Mouse (Mus musculus): ENCODE measurements around the gene 9130213A22Rik. TPM values are rescaled to one million over a fixed set of nuclear protein-coding genes. Genes with fewer than 3 reads are reported as not detected.

The 9130213A22Rik gene
- total and polyA plus RNA-seq, 3 experiments = 0.08 to 0.26 TPM; not detected in 1

DNA sequence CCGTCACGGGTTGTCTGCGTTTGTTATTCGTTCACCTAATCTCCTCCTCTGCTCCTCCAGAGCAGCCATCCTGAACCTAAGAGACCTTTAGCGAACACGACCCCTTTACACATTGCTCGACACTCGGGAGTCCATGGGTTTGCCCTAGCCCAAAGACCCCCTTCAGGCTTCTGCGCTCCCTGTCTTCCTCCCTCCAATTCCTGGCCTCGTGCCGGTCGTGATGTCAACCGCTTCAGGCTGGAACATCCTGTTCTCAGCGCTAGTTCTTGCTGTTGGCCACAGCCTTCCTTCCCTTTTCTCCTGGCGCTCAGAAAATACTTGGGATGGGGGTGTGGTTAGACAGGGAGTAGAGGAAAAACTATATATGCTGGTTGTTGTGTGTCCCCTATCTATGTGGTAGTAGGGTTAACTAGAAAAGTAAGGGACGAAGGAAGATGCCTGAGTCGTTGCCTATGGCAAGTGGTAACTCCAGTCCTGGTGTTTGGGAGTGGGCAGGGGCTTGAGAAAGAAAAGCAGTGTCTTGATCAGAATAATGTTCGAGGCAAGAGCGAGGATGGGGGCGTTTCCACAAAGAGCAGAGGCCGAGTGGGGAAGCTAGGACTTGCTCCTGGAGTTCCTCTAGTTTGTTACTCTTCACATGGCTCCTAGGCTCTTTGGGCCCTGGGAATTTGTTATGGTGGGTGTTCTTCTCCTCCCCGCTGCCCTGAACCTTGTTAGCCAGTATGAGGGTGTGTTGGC, 23.0 kb downstream of the 9130213A22Rik start:
- H3K27me3 ChIP-seq (ENCODE audit: control insufficient read depth in 1 of 2, insufficient read depth in 2 of 2, low read length in 2 of 2) = no peaks in the 10 kb centered on the region
- peaks cover 0 to 12% of the 10 kb centered on the region in 2 experiments; a peak in 2 of 4 replicates for H3K36me3 ChIP-seq (ENCODE audit: control insufficient read depth in 1 of 2, insufficient read depth in 2 of 2, low read length in 2 of 2)
- peaks cover 17 to 21% of the 10 kb centered on the region in 2 experiments for H3K4me1 ChIP-seq (ENCODE audit: control insufficient read depth in 1 of 2, insufficient read depth in 2 of 2, low read length in 2 of 2)
- peak overlapping the region; percentile 63 to 86 for H3K4me3 ChIP-seq (ENCODE audit: control insufficient read depth in 1 of 2, insufficient read depth in 1 of 2, low read depth in 2 of 2, low read length in 2 of 2)
- H3K27ac ChIP-seq (ENCODE audit: control insufficient read depth, low read depth, low read length) = peak overlapping the region; percentile 70
- no peak for DNase-seq (ENCODE audit: low read depth, low spot score)
- peak overlapping the region; percentile 68 for H3K9ac ChIP-seq (ENCODE audit: control insufficient read depth, low read depth, low read length, poor library complexity, severe bottlenecking)
- TF ChIP-seq GABPA (IDR thresholded peaks at IDR 0.05; ENCODE audit: low read depth, low read length) (no peak), EP300 (IDR thresholded peaks at IDR 0.05; ENCODE audit: low read depth in 1 of 2, low read length in 2 of 2) (0 out of 4 replicates have a peak, but pooled peaks have one; percentile 11 to 16), RCOR1 (IDR thresholded peaks at IDR 0.05; ENCODE audit: low read depth, low read length) (peak; percentile 24; the same call in 1 of the 2 replicates), MAX (IDR thresholded peaks at IDR 0.05; ENCODE audit: low read length) (peak; percentile 44; the same call in 1 of the 2 replicates), ETS1 (IDR thresholded peaks at IDR 0.05; ENCODE audit: low read depth, low read length) (peak; percentile 28; the same call in 1 of the 2 replicates), CHD1 (IDR thresholded peaks at IDR 0.05; ENCODE audit: low read depth, low read length) (peak; percentile 88; the same call in 1 of the 2 replicates), MYC (IDR thresholded peaks at IDR 0.05; ENCODE audit: low read depth, low read length) (0 out of 2 replicates have a peak, but pooled peaks have one; percentile 31), NELFE (IDR thresholded peaks at IDR 0.05; ENCODE audit: low read depth, low read length) (no peak), USF1 (IDR thresholded peaks at IDR 0.05; ENCODE audit: low read depth, low read length) (0 out of 2 replicates have a peak, but pooled peaks have one; percentile 10), MAZ (IDR thresholded peaks at IDR 0.05; ENCODE audit: low read depth, low read length) (0 out of 2 replicates have a peak, but pooled peaks have one; percentile 13)
- no peaks in the 10 kb centered on the region for H3K9me3 ChIP-seq (replicated peaks; ENCODE audit: insufficient read depth, low read length)
- peaks cover 17% of the 10 kb centered on the region for H3K79me2 ChIP-seq (ENCODE audit: control insufficient read depth, insufficient read depth, low read length, poor library complexity)

- Histone ChIP-seq H3K9ac (ENCODE audit: control insufficient read depth, low read depth, low read length, poor library complexity, severe bottlenecking) (peak overlapping the region; percentile 68), H3K4me1 (ENCODE audit: control insufficient read depth in 1 of 2, insufficient read depth in 2 of 2, low read length in 2 of 2) (peaks cover 17 to 21% of the 10 kb centered on the region in 2 experiments), H3K79me2 (ENCODE audit: control insufficient read depth, insufficient read depth, low read length, poor library complexity) (peaks cover 17% of the 10 kb centered on the region), H3K9me3 (replicated peaks; ENCODE audit: insufficient read depth, low read length) (no peaks in the 10 kb centered on the region), H3K4me3 (ENCODE audit: control insufficient read depth in 1 of 2, insufficient read depth in 1 of 2, low read depth in 2 of 2, low read length in 2 of 2) (peak overlapping the region; percentile 63 to 86), H3K36me3 (ENCODE audit: control insufficient read depth in 1 of 2, insufficient read depth in 2 of 2, low read length in 2 of 2) (peaks cover 0 to 13% of the 10 kb centered on the region in 2 experiments; a peak in 2 of 4 replicates), H3K27me3 (ENCODE audit: control insufficient read depth in 1 of 2, insufficient read depth in 2 of 2, low read length in 2 of 2) (no peaks in the 10 kb centered on the region), H3K27ac (ENCODE audit: control insufficient read depth, low read depth, low read length) (peak overlapping the region; percentile 70)
- peak; percentile 98 for DNase-seq (ENCODE audit: low read depth, low spot score)
- TF ChIP-seq NELFE (IDR thresholded peaks at IDR 0.05; ENCODE audit: low read depth, low read length) = no peak
- peak; percentile 92 for TF ChIP-seq MYC (IDR thresholded peaks at IDR 0.05; ENCODE audit: low read depth, low read length)
- no peak for TF ChIP-seq GABPA (IDR thresholded peaks at IDR 0.05; ENCODE audit: low read depth, low read length)
- TF ChIP-seq E2F4 (IDR thresholded peaks at IDR 0.05; ENCODE audit: borderline replicate concordance, low read depth, low read length) = no peak
- no peak for TF ChIP-seq MEF2A (IDR thresholded peaks at IDR 0.05; ENCODE audit: extremely low read depth, insufficient replicate concordance, low read depth, low read length, poor library complexity, severe bottlenecking)
- TF ChIP-seq ZKSCAN1 (IDR thresholded peaks at IDR 0.05; ENCODE audit: low read depth, low read length) = no peak
- peak in 1 of 2 experiments; percentile 46; a peak in 1 of 4 replicates for TF ChIP-seq POLR2A (IDR thresholded peaks at IDR 0.05; ENCODE audit: control insufficient read depth in 1 of 2, insufficient read depth in 1 of 2, low read depth in 1 of 2, low read length in 2 of 2, poor library complexity in 1 of 2)
- TF ChIP-seq ELF1 (IDR thresholded peaks at IDR 0.05; ENCODE audit: low read depth, low read length) = no peak
- 0 out of 2 replicates have a peak, but pooled peaks have one; percentile 18 for TF ChIP-seq TCF12 (IDR thresholded peaks at IDR 0.05; ENCODE audit: low read depth, low read length)
- peak; percentile 24; the same call in 1 of the 2 replicates for TF ChIP-seq NRF1 (IDR thresholded peaks at IDR 0.05; ENCODE audit: insufficient read depth, low read depth, low read length, poor library complexity, severe bottlenecking)
- peak in 1 of 3 experiments; percentile 19; a peak in 1 of 6 replicates for TF ChIP-seq CTCF (IDR thresholded peaks at IDR 0.05 in 2 of 3, conservative IDR thresholded peaks at IDR 0.05 in 1 of 3; ENCODE audit: control insufficient read depth in 1 of 3, insufficient read depth in 1 of 3, low read depth in 2 of 3, low read length in 3 of 3, poor library complexity in 1 of 3, severe bottlenecking in 1 of 3)
- no peak for TF ChIP-seq MAFK (IDR thresholded peaks at IDR 0.05; ENCODE audit: borderline replicate concordance, low read depth, low read length)
- no peak for TF ChIP-seq SMC3 (IDR thresholded peaks at IDR 0.05; ENCODE audit: low read depth, low read length)
- no peak for TF ChIP-seq MYB (IDR thresholded peaks at IDR 0.05; ENCODE audit: low read depth, low read length)
- peak; percentile 82 for TF ChIP-seq ETS1 (IDR thresholded peaks at IDR 0.05; ENCODE audit: low read depth, low read length)
- TF ChIP-seq HCFC1 (IDR thresholded peaks at IDR 0.05; ENCODE audit: low read depth, low read length) = peak; percentile 46
- no peak for TF ChIP-seq KAT2A (conservative IDR thresholded peaks at IDR 0.05; ENCODE audit: low read depth, low read length)
- TF ChIP-seq MAZ (IDR thresholded peaks at IDR 0.05; ENCODE audit: low read depth, low read length) = 0 out of 2 replicates have a peak, but pooled peaks have one; percentile 51
- no peak for TF ChIP-seq EP300 (IDR thresholded peaks at IDR 0.05; ENCODE audit: low read depth in 1 of 2, low read length in 2 of 2)
- TF ChIP-seq POLR2AphosphoS5 (IDR thresholded peaks at IDR 0.05; ENCODE audit: borderline replicate concordance, low read depth, low read length) = no peak
- no peak for TF ChIP-seq ZC3H11A (IDR thresholded peaks at IDR 0.05; ENCODE audit: low read depth, low read length)
- no peak for TF ChIP-seq USF2 (IDR thresholded peaks at IDR 0.05; ENCODE audit: borderline replicate concordance in 1 of 2, insufficient read depth in 1 of 2, low read depth in 1 of 2, low read length in 2 of 2)
- TF ChIP-seq MAX (IDR thresholded peaks at IDR 0.05; ENCODE audit: low read length) = peak; percentile 97
- no peak for TF ChIP-seq TAL1 (IDR thresholded peaks at IDR 0.05; ENCODE audit: low read length)
These were observed 23.7 kb downstream of the 9130213A22Rik start for GRCm38 (mm10) chr11:69098762-69099091.

All from MEL (cell line).